Mouse (Mus musculus) erythroblast, embryonic 14.5 days (primary cell): ENCODE results near the gene Dscaml1.

Experiments
- GATA1 ChIP-seq: IDR thresholded peaks from 2 replicates; pipeline ENCODE4 v1.6.1; 2012; ENCODE audit warnings: low read length, inconsistent platforms, mixed read lengths
- TAL1 ChIP-seq: IDR thresholded peaks from 3 replicates; pipeline ENCODE4 v1.6.1; 2012; ENCODE audit warnings: low read length, inconsistent platforms, mixed read lengths

- TF ChIP-seq GATA1 (no peak), TAL1 (no peak)
Measured at GRCm38 (mm10) chr9:45395218-45395617, 31.2 kb upstream of the Dscaml1 start.
